Mouse (Mus musculus) T-helper 2 cell (primary cell): ENCODE results near the gene Gemin2.
"Not testable (repeated sequence)": the region's sequence is repeated elsewhere in the genome, so short reads cannot be mapped to it uniquely, and the experiment has no call there.

Experiments used
- in situ Hi-C: fragments of 300-600 bp; cut with MboI, MseI; formaldehyde crosslinking; loops from one replicate; pipeline ENCODE4 v1.15.1; 2025; ENCODE audit warnings: high pct_unique_total_duplicates

Gemin2 gene

DNA sequence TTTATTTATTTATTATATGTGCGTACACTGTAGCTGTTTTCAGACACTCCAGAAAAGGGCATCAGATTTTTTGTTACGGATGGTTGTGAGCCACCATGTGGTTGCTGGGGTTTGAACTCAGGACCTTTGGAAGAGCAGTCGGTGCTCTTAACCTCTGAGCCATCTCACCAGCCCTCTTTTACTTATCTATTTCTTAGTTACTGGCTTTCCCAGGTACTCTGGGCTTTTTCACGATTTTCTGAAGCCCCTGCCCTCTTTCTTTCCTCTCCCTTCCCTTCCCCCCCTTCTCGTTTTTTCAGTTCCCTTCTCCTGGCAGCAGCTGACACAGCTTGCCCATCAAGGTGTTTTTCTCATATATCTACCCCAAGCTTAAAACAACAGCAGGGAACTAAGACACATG lies 45.0 kb downstream of the Gemin2 start:
- in situ Hi-C loops: not testable (repeated sequence)

DNA sequence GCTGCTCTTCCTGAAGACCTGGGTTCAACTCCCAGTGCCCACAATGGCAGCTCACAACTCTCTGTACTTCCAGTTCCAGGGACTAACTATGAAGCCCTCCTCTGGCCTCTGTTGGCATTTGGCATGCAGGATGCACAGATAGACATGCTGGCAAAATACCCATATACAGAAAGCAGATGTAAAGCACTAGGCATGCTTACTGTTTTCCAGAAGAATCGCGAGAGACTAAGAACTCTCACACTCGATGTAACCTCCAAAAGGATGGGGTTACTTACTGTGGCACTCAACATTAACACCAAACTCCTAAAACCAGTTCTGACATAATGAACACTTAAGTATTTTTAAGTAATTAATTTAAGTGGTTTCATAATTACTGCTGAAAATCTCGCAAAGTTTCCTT lies 47.1 kb downstream of the Gemin2 start:
- in situ Hi-C loops: no loop called here

DNA sequence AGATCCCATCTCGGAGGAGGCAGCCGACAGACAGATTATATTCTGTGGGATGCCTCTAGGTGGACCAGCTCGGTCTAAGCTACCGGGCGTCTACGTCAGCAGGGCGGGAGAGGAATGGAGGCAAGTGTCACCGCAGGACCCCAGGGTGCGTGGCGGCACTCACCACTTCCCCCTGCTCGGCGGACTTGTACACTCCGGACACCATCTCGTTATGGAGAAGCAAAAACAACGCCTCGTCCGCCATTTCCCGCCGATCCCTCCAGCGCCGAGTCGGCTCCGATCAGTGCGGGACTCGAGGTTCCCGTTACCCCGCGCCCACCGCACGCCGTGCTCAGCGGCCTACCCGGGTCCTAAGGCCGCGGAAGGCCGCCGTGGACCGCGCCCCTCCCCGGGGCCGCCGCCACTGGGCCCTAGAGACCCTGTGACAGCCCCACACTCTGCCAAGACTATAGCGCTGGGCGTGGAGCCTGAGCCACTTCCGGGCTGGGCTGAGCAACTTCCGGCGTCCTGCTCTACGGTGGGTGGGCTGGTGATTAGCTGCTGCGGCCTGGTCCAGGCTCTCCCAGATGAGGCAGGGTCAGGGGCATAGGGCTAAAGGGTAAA lies 47.9 kb downstream of the Gemin2 start, which contains the start of gene Trappc6b:
TSS of gene Trappc6b (minus strand) at position 480 of the 603 bp plus-strand sequence.
- in situ Hi-C loops: no loop called here

DNA sequence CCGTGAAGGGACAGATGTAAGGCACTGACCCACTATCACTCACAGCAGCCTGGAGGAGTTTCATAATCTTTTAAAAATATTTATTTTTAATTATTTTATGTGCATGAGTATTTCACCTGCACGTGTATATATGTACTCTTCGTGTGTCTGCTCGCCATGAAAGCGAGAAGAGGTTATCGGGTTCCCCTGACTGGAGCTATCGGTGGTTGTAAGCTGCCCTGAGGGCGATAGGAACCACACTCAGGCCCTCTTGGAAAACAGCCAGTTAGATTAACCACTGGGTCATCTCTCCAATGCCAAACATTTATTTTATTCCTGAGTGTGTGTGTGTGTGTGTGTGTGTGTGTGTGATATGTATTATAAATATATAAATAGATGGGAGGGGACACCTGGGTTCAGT lies 51.6 kb downstream of the Gemin2 start:
- in situ Hi-C loops: no loop called here

DNA sequence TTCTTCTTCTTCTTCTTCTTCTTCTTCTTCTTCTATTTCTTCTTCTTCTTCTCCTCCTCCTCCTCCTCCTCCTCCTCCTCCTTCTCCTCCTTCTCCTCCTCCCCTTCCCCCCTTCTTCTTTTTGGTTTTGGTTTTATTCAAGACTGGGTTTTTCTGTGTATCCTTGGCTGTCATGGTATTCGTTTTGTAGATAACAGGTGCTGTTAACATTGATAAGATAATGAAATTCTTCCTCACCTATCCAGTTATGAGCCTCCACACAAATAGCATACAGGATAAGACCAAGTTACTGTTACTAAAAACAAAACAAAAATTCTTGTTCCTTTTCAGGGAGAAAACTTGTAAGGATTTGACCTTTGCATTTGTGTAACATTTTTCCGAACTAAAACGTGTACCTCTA lies 52.6 kb downstream of the Gemin2 start:
- in situ Hi-C loops: no loop called here

DNA sequence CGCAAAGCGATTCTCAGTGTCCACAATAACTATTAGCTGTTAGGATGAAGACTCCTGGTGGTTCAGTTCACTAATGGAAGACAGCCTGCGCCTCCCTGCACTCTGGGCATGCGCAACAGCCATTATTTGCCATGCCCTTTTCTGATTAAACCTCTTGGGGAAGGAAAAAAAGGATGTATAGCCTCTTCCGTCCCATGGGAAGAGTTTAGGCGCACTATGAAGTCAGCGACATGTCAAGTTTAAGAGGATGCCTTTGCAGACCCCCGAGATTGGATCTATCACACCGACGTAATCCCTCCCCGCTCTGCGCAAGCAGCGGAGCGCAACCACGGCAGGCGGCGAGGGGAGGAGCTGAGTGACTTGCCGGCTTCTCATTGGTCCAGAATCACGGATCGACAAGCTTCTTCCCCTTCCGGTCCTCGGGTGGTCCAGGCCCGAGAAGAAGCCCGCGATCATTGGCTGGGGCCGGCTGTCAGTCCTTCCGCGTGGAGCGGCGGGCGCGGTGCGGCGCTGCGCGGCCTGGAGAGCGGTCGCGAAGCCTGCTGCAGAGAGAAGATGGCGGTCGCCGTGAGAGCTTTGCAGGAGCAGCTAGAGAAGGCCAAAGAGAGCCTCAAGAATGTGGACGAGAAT lies 53.4 kb downstream of the Gemin2 start, which contains the start of gene Pnn:
TSS of gene Pnn (plus strand) at position 437 of the 630 bp plus-strand sequence.
- in situ Hi-C loops: no loop called here

DNA sequence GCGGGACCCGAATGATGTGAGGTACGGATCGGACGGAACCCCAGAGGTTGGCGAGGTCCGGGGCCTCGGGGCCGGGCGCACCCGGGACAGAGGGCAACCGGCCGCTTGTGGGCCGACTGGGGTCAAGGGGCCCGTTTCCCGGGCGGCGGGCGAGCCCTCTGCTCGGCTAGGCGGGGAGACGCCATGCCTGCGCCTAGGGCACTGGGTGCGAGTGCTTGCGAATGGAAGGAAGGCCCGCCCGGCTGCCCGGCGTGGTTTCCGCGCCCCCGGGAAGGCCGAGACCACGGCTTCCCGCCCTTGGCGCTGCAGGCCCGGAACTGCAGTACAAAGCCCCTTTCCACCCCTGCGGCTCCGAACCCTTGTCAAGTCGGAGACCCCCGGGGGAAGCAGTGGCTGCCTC lies 53.9 kb downstream of the Gemin2 start:
- in situ Hi-C loops: no loop called here

DNA sequence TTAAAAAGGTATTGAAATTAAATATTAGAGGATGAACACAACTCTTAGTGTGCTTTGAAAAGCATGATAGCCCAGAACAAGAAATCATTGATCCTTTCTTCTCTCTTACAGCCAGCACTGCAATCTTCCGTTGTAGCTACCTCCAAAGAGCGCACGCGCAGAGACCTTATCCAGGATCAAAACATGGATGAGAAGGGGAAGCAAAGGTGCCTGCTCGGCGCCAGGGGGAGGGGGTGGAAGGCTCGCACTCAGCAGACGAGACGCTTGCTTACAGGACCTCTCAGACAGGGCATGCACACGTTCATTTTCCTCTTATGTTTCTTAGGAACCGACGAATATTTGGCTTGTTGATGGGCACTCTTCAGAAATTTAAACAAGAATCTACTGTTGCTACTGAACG lies 55.6 kb downstream of the Gemin2 start:
- in situ Hi-C loops: no loop called here

DNA sequence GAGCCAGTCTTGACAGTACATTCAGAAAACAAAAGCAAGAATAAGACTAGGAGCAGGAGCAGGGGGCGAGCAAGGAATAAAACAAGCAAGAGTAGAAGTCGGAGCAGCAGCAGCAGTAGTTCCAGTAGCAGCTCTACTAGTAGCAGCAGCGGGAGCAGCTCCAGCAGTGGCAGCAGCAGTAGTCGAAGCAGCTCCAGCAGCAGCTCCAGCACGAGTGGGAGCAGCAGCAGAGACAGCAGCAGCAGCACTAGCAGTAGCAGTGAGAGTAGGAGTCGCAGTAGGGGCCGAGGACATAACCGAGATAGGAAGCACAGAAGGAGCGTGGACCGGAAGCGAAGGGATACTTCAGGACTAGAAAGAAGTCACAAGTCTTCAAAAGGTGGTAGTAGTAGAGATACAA lies 59.1 kb downstream of the Gemin2 start:
- in situ Hi-C loops: no loop called here

DNA sequence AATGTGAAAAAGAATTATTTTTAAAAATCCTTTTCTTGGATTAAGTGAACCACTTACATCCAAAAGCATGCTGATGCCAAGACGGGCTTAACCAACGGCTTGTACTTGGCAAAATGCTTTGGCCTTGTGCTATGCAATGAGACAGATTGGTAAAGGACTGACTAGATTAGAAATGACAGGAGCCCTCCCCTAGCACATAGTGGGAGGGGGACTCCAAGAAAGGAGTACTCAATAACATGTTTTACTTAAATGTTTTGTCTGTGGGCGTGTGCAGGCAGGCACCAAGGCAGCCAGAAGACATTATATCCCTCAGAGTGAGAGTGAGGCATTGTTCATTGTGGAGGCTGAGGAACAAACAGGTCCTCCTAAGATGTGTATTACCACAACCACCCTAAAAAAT lies 60.9 kb downstream of the Gemin2 start:
- in situ Hi-C loops: no loop called here

DNA sequence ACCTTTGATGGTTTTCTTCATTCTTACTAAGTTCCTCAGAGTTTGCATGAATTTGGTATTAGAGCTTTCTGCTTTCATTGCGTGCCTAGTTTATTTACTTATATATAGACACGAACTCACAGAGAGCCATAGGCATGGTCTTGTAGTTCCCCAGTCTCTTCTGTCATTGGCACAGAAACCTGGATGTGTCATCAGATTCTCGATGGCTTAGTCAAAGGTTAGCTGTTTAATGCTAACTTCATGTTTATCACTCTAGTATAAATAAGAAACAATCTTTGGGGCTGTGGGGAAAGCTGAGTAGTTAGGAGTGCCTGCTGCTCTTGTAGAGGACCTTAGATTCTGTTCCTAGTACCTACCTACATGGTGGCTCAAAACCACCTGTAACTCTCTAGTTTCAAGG lies 63.8 kb downstream of the Gemin2 start:
- in situ Hi-C loops: no loop called here

DNA sequence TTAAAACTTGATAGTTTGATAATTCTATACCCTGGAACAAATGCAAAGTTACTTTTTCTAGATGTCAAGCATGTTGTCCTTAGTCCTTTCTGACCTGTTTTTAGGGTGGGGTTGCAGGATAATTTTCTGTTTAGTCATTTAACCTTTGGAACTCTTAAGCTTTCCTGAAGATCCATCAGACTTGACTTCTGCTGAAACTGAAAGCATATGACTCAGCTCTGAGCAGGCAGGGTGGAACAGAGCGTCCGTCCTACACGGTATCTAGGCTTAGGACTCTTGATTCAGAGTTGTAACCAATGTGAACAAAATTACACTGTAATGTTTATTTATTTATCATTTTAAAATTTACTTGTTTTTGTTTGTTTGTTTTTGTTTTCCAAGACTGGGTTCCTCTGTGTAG lies 64.7 kb downstream of the Gemin2 start:
- in situ Hi-C loops: no loop called here
